Mouse (Mus musculus): Measurements from ENCODE around the gene Slc15a3. TPM values are rescaled to one million over a fixed set of nuclear protein-coding genes. Genes with fewer than 3 reads are reported as not detected.

Gene Slc15a3
- polyA plus RNA-seq, 1 experiment from 2014 or later = 0.54 TPM

- H3K9ac ChIP-seq (replicated peaks; ENCODE audit: low read length) = no peak overlapping the region
- ATAC-seq (ENCODE audit: low FRiP score, low TSS enrichment) (no peak), DNase-seq (no peak)
- H3K27me3 ChIP-seq (ENCODE audit: control insufficient read depth, insufficient read depth, low read length) = no peaks in the 10 kb centered on the region
- H3K4me1 ChIP-seq (ENCODE audit: control insufficient read depth, insufficient read depth, low read length) = peaks cover 3% of the 10 kb centered on the region; the same call in 1 of the 2 replicates
- WGBS = 89% methylated on average over 2 of the region's 2 CpGs
- no peak overlapping the region for H3K4me2 ChIP-seq (ENCODE audit: low read length)
- H3K36me3 ChIP-seq (ENCODE audit: control insufficient read depth, insufficient read depth, low read length) = no peaks in the 10 kb centered on the region
- H3K4me3 ChIP-seq (replicated peaks; ENCODE audit: low read depth, low read length) = no peak overlapping the region
- H3K9me3 ChIP-seq (ENCODE audit: control insufficient read depth, low read length) = no peaks in the 10 kb centered on the region
- no peak overlapping the region for H3K27ac ChIP-seq (replicated peaks; ENCODE audit: low read depth, low read length)
These were observed 34.5 kb upstream of the Slc15a3 start for GRCm38 (mm10) chr19:10804850-10805660.

GRCm38 (mm10) chr19:10805661-10806285 is 33.8 kb upstream of the Slc15a3 start:
- Histone ChIP-seq H3K27ac (replicated peaks; ENCODE audit: low read depth, low read length) (no peak overlapping the region), H3K9me3 (ENCODE audit: control insufficient read depth, low read length) (no peaks in the 10 kb centered on the region), H3K4me2 (ENCODE audit: low read length) (no peak overlapping the region), H3K9ac (replicated peaks; ENCODE audit: low read length) (no peak overlapping the region), H3K4me1 (ENCODE audit: control insufficient read depth, insufficient read depth, low read length) (peaks cover 3% of the 10 kb centered on the region; the same call in 1 of the 2 replicates), H3K4me3 (replicated peaks; ENCODE audit: low read depth, low read length) (no peak overlapping the region), H3K27me3 (ENCODE audit: control insufficient read depth, insufficient read depth, low read length) (no peaks in the 10 kb centered on the region), H3K36me3 (ENCODE audit: control insufficient read depth, insufficient read depth, low read length) (no peaks in the 10 kb centered on the region)
- DNase-seq (no peak), ATAC-seq (ENCODE audit: low FRiP score, low TSS enrichment) (no peak)
- WGBS = 82% methylated on average over 11 of the region's 11 CpGs

GRCm38 (mm10) chr19:10808524-10809233 is 30.8 kb upstream of the Slc15a3 start:
- WGBS = 92% methylated on average over 12 of the region's 12 CpGs
- Histone ChIP-seq H3K4me1 (ENCODE audit: control insufficient read depth, insufficient read depth, low read length) (peaks cover 3% of the 10 kb centered on the region; the same call in 1 of the 2 replicates), H3K9ac (replicated peaks; ENCODE audit: low read length) (no peak overlapping the region), H3K27me3 (ENCODE audit: control insufficient read depth, insufficient read depth, low read length) (no peaks in the 10 kb centered on the region), H3K4me3 (replicated peaks; ENCODE audit: low read depth, low read length) (no peak overlapping the region), H3K36me3 (ENCODE audit: control insufficient read depth, insufficient read depth, low read length) (no peaks in the 10 kb centered on the region), H3K27ac (replicated peaks; ENCODE audit: low read depth, low read length) (0 out of 2 replicates have a peak overlapping the region, but pooled peaks have one; percentile 26), H3K9me3 (ENCODE audit: control insufficient read depth, low read length) (no peaks in the 10 kb centered on the region), H3K4me2 (ENCODE audit: low read length) (no peak overlapping the region)
- DNase-seq (no peak), ATAC-seq (ENCODE audit: low FRiP score, low TSS enrichment) (no peak)

- no peak overlapping the region for H3K4me3 ChIP-seq (replicated peaks; ENCODE audit: low read depth, low read length)
- peaks cover 3% of the 10 kb centered on the region; the same call in 1 of the 2 replicates for H3K4me1 ChIP-seq (ENCODE audit: control insufficient read depth, insufficient read depth, low read length)
- H3K36me3 ChIP-seq (ENCODE audit: control insufficient read depth, insufficient read depth, low read length) = no peaks in the 10 kb centered on the region
- H3K4me2 ChIP-seq (ENCODE audit: low read length) = no peak overlapping the region
- no peak overlapping the region for H3K9ac ChIP-seq (replicated peaks; ENCODE audit: low read length)
- H3K27me3 ChIP-seq (ENCODE audit: control insufficient read depth, insufficient read depth, low read length) = no peaks in the 10 kb centered on the region
- DNase-seq (peak; percentile 84), ATAC-seq (ENCODE audit: low FRiP score, low TSS enrichment) (peak; percentile 20; the same call in 1 of the 2 replicates)
- H3K27ac ChIP-seq (replicated peaks; ENCODE audit: low read depth, low read length) = peak overlapping the region; percentile 26; the same call in 1 of the 2 replicates
- 74% methylated on average over 11 of the region's 11 CpGs for WGBS
- H3K9me3 ChIP-seq (ENCODE audit: control insufficient read depth, low read length) = no peaks in the 10 kb centered on the region
These were observed 29.9 kb upstream of the Slc15a3 start for GRCm38 (mm10) chr19:10809428-10810175.

GRCm38 (mm10) chr19:10810176-10810492 is 29.4 kb upstream of the Slc15a3 start:
- no peak for DNase-seq
- no peaks in the 10 kb centered on the region for H3K36me3 ChIP-seq (ENCODE audit: control insufficient read depth, insufficient read depth, low read length)
- no peaks in the 10 kb centered on the region for H3K9me3 ChIP-seq (ENCODE audit: control insufficient read depth, low read length)
- H3K27me3 ChIP-seq (ENCODE audit: control insufficient read depth, insufficient read depth, low read length) = no peaks in the 10 kb centered on the region
- no peak overlapping the region for H3K9ac ChIP-seq (replicated peaks; ENCODE audit: low read length)
- 59% methylated on average over 4 of the region's 4 CpGs for WGBS
- ATAC-seq (ENCODE audit: low FRiP score, low TSS enrichment) = no peak
- H3K4me2 ChIP-seq (ENCODE audit: low read length) = no peak overlapping the region
- H3K4me1 ChIP-seq (ENCODE audit: control insufficient read depth, insufficient read depth, low read length) = peaks cover 3% of the 10 kb centered on the region; the same call in 1 of the 2 replicates
- no peak overlapping the region for H3K4me3 ChIP-seq (replicated peaks; ENCODE audit: low read depth, low read length)
- H3K27ac ChIP-seq (replicated peaks; ENCODE audit: low read depth, low read length) = peak overlapping the region; percentile 10; the same call in 1 of the 2 replicates

- Histone ChIP-seq H3K4me1 (ENCODE audit: control insufficient read depth, insufficient read depth, low read length) (peaks cover 3% of the 10 kb centered on the region; the same call in 1 of the 2 replicates), H3K27ac (replicated peaks; ENCODE audit: low read depth, low read length) (no peak overlapping the region), H3K9ac (replicated peaks; ENCODE audit: low read length) (no peak overlapping the region), H3K36me3 (ENCODE audit: control insufficient read depth, insufficient read depth, low read length) (no peaks in the 10 kb centered on the region), H3K9me3 (ENCODE audit: control insufficient read depth, low read length) (no peaks in the 10 kb centered on the region), H3K27me3 (ENCODE audit: control insufficient read depth, insufficient read depth, low read length) (no peaks in the 10 kb centered on the region), H3K4me3 (replicated peaks; ENCODE audit: low read depth, low read length) (no peak overlapping the region), H3K4me2 (ENCODE audit: low read length) (no peak overlapping the region)
- no peak for ATAC-seq (ENCODE audit: low FRiP score, low TSS enrichment)
- 91% methylated on average over 6 of the region's 6 CpGs for WGBS
- no peak for DNase-seq
These were observed 28.1 kb upstream of the Slc15a3 start for GRCm38 (mm10) chr19:10811471-10811870.

GRCm38 (mm10) chr19:10813039-10813438 is 26.5 kb upstream of the Slc15a3 start:
- H3K9me3 ChIP-seq (ENCODE audit: control insufficient read depth, low read length) = no peaks in the 10 kb centered on the region
- no peak overlapping the region for H3K4me3 ChIP-seq (replicated peaks; ENCODE audit: low read depth, low read length)
- H3K36me3 ChIP-seq (ENCODE audit: control insufficient read depth, insufficient read depth, low read length) = no peaks in the 10 kb centered on the region
- H3K4me1 ChIP-seq (ENCODE audit: control insufficient read depth, insufficient read depth, low read length) = peaks cover 3% of the 10 kb centered on the region; the same call in 1 of the 2 replicates
- DNase-seq (no peak), ATAC-seq (ENCODE audit: low FRiP score, low TSS enrichment) (no peak)
- no peak overlapping the region for H3K9ac ChIP-seq (replicated peaks; ENCODE audit: low read length)
- no peak overlapping the region for H3K4me2 ChIP-seq (ENCODE audit: low read length)
- H3K27me3 ChIP-seq (ENCODE audit: control insufficient read depth, insufficient read depth, low read length) = no peaks in the 10 kb centered on the region
- 93% methylated on average over 5 of the region's 5 CpGs for WGBS
- no peak overlapping the region for H3K27ac ChIP-seq (replicated peaks; ENCODE audit: low read depth, low read length)

- DNase-seq (no peak), ATAC-seq (ENCODE audit: low FRiP score, low TSS enrichment) (no peak)
- Histone ChIP-seq H3K27ac (replicated peaks; ENCODE audit: low read depth, low read length) (no peak overlapping the region), H3K9ac (replicated peaks; ENCODE audit: low read length) (no peak overlapping the region), H3K4me1 (ENCODE audit: control insufficient read depth, insufficient read depth, low read length) (peaks cover 3% of the 10 kb centered on the region; the same call in 1 of the 2 replicates), H3K27me3 (ENCODE audit: control insufficient read depth, insufficient read depth, low read length) (no peaks in the 10 kb centered on the region), H3K9me3 (ENCODE audit: control insufficient read depth, low read length) (no peaks in the 10 kb centered on the region), H3K36me3 (ENCODE audit: control insufficient read depth, insufficient read depth, low read length) (no peaks in the 10 kb centered on the region), H3K4me3 (replicated peaks; ENCODE audit: low read depth, low read length) (no peak overlapping the region), H3K4me2 (ENCODE audit: low read length) (no peak overlapping the region)
- 69% methylated on average over 7 of the region's 7 CpGs for WGBS
These were observed 25.6 kb upstream of the Slc15a3 start for GRCm38 (mm10) chr19:10813905-10814304.

Data from midbrain, embryonic 14.5 days (tissue).